Mouse (Mus musculus) ovary, adult 10 weeks (tissue): ENCODE results near the gene Paxbp1. TPM values are rescaled to one million over a fixed set of nuclear protein-coding genes. Genes with fewer than 3 reads are reported as not detected.

Experiments used
- polyA plus RNA-seq: library from polyadenylated mRNA; stranded (reverse); fragments of 350-450 nt; fragmentation: Illumina TruSeq; extraction: RNeasy Lipid Tissue Mini Kit (QIAGEN cat#74804); gene quantifications from one replicate; pipeline ENCODE4 v1.2.3, GENCODE M21; 2014

The Paxbp1 gene
- 91.2 TPM for polyA plus RNA-seq

GRCm38 (mm10) chr16:91044270-91045182 lies at the start of gene Paxbp1:
Gene Paxbp1 (minus strand): TSS chr16:91044543.

GRCm38 (mm10) chr16:91011021-91011683 lies 33.2 kb downstream of the Paxbp1 start, which contains the start of gene Synj1:
Gene Synj1 (minus strand): TSS chr16:91011308.

Other genes starting within 250 kb of the Paxbp1 start
- 7.3 TPM for gene Urb1, start 234.1 kb downstream of the Paxbp1 start, polyA plus RNA-seq
- gene Eva1c, start 217.8 kb downstream of the Paxbp1 start, polyA plus RNA-seq: 0.26 TPM
- 6.5 TPM for gene Cfap298, start 109.4 kb downstream of the Paxbp1 start, polyA plus RNA-seq
- gene Synj1, start 33.2 kb downstream of the Paxbp1 start, polyA plus RNA-seq: 31.1 TPM
- gene 4932438H23Rik, start 50.6 kb upstream of the Paxbp1 start, polyA plus RNA-seq: 0.60 TPM
- not detected for gene Olig2, start 180.9 kb upstream of the Paxbp1 start, polyA plus RNA-seq
- gene Olig1, start 225.2 kb upstream of the Paxbp1 start, polyA plus RNA-seq: not detected